Mouse (Mus musculus): ENCODE data around the gene Arhgef5. TPM values are rescaled to one million over a fixed set of nuclear protein-coding genes. Genes with fewer than 3 reads are reported as not detected.

Gene Arhgef5
- polyA plus RNA-seq, 1 experiment = 41.3 TPM

DNA sequence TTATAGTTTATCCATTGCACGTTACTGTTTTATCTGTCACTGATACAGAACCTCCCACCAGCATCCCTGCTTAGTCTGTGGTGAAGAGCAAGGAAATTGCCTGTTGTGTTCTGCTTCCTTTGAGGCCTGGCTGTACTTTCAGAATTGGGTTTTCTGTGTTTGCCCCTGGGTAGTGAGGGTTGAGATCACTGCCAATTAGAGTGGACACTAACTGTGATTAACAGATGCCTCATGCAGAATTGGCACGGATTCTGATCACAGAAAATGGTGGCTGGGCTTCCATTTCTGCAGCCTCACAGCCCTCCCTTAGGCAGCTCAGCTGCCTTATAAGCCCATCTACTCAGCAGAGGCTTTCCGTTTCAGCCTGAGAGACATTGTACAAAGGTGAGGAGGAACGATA lies 68.1 kb downstream of the Arhgef5 start:
- DNase-seq (ENCODE audit: low spot score) = no peak

DNA sequence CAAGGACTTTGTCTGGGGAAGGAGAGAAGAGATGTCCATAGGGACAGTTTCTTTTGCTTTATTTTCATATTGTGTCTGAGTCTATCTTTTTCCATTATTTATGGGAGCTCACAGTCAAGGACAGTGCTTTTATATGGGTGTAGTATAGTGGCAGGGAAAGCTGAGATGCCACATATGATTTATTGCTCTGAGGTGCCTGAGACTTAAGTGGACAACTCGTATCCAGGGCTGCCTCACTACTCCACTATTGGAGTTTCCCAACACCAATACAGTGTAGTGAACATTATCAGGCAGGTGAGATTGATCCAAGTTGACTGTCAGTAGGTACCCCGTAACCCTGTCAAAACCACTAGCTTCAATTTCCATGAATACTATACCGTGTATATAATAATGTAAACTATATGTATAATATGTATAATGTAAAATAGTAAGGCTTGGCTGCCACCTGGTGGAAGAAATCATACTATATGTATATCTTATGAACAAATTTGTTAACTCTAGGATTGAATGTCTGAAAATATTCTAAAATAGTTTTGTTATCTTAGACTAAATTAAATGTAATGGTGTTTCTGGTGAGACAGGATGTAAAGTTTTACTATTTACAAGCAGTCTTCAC lies 70.3 kb downstream of the Arhgef5 start:
- no peak for DNase-seq (ENCODE audit: low spot score)

DNA sequence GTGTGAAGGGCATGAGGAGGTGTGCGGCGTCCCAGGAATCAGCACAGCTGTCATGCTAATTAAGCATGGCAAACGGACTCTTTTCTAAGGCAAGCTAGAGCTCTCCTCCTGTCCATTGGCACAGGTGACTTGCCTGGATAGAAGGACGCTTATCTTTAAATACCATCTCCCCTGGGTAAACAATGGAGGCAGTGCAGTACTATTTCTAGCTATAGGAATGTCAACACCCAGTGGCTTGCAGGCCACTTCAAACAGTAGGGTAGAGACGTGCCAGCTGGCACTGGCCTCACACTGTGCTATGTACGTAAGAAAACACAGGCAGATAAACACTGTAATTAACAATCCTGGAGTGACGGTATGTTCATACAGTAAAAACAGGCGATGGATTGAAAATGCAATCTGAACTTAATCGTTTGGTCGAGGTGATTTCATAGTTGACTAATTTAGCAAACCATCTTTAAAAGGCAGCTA lies 72.1 kb downstream of the Arhgef5 start:
- DNase-seq (ENCODE audit: low spot score) = no peak

DNA sequence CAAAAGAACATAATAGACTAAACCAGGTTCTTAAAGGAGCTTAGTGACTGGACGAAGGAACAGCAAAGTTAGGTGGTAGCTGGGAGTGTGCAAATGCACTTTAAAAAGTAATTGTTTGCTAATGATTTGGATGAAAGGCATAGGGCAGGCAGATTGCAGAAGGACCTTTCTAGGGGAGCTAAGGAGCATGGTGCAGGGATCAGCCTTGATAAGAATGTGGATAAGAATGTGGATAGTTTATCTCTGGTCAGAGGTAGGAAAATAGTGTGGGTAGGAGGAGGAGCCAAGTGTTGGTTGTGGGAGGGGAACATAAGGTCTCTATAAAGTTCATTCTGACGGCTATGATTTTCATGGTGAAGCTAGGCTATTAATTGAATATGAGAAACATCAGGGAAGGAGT lies 73.4 kb downstream of the Arhgef5 start:
- no peak for DNase-seq (ENCODE audit: low spot score)

Other genes starting within 250 kb of the Arhgef5 start
- gene Olfr441, start 159.2 kb upstream of the Arhgef5 start, polyA plus RNA-seq (2012; rRNA removed) = not detected in 2 replicates
- gene Olfr237-ps1, start 119.0 kb upstream of the Arhgef5 start, polyA plus RNA-seq (2012; rRNA removed) = not detected in 2 replicates
- gene Olfr437, start 102.3 kb upstream of the Arhgef5 start, polyA plus RNA-seq (2012; rRNA removed) = not detected in 2 replicates
- not detected in 2 replicates for gene Olfr13, start 93.4 kb upstream of the Arhgef5 start, polyA plus RNA-seq (2012; rRNA removed)
- not detected in 2 replicates for gene Olfr435, start 68.4 kb upstream of the Arhgef5 start, polyA plus RNA-seq (2012; rRNA removed)
- not detected in 2 replicates for gene Olfr434, start 52.6 kb upstream of the Arhgef5 start, polyA plus RNA-seq (2012; rRNA removed)
- gene Olfr47, start 34.1 kb upstream of the Arhgef5 start, polyA plus RNA-seq (2012; rRNA removed) = not detected in 2 replicates
- gene Nobox, start 44.0 kb downstream of the Arhgef5 start, polyA plus RNA-seq (2012; rRNA removed) = 0.12 and 0.18 TPM in 2 replicates

Measured in urinary bladder, adult 2 months (tissue).